Comparison of ENCODE assay signal across 8 mouse cellular contexts in genomic region chr7:122670873-122671641, GRCm38 (mm10). TPM values are rescaled to one million over a fixed set of nuclear protein-coding genes. Genes with fewer than 3 reads are reported as not detected.
DNase-seq lines count a peak whose midpoint lies in the region; ATAC-seq and TF ChIP-seq lines count a peak whose summit lies in the region.

No protein-coding gene starts in this region.

- no peak overlapping the region for H3K4me3 ChIP-seq in embryonic facial prominence, embryonic 15.5 days (replicated peaks)
- peak overlapping the region; percentile 15 for H3K4me3 ChIP-seq in heart, embryonic 11.5 days (ENCODE audit: low read depth, low read length)
- H3K4me3 ChIP-seq in kidney, embryonic 14.5 days (ENCODE audit: low read length): no peak overlapping the region
- H3K4me3 ChIP-seq in limb, embryonic 14.5 days (replicated peaks; ENCODE audit: low read length): no peak overlapping the region
- H3K4me3 ChIP-seq in midbrain, embryonic 16.5 days (ENCODE audit: low read depth, low read length): peak overlapping the region; percentile 46

- no peak overlapping the region for H3K27ac ChIP-seq in embryonic facial prominence, embryonic 15.5 days (replicated peaks)
- H3K27ac ChIP-seq in heart, embryonic 11.5 days (ENCODE audit: low read depth, low read length): no peak overlapping the region
- H3K27ac ChIP-seq in kidney, embryonic 14.5 days (ENCODE audit: low read depth, low read length): no peak overlapping the region
- H3K27ac ChIP-seq in limb, embryonic 14.5 days (replicated peaks; ENCODE audit: low read depth, low read length): no peak overlapping the region
- peak overlapping the region; percentile 68 for H3K27ac ChIP-seq in midbrain, embryonic 16.5 days (ENCODE audit: low read length)

- ATAC-seq in cerebellum, adult (ENCODE audit: insufficient number of reproducible peaks, low FRiP score, low TSS enrichment): no peak
- peak; percentile 76 for ATAC-seq in embryonic facial prominence, embryonic 15.5 days (ENCODE audit: insufficient number of reproducible peaks, low FRiP score, low TSS enrichment, low read depth)
- ATAC-seq in heart, embryonic 11.5 days (replicated peaks; ENCODE audit: insufficient number of reproducible peaks, low FRiP score, low TSS enrichment): peak; percentile 89
- ATAC-seq in kidney, embryonic 14.5 days (ENCODE audit: low FRiP score, low TSS enrichment): peak; percentile 97
- ATAC-seq in limb, embryonic 14.5 days (ENCODE audit: low FRiP score, low read depth): peak; percentile 92
- peak; percentile 85 for ATAC-seq in midbrain, embryonic 16.5 days

- H3K4me2 ChIP-seq in embryonic facial prominence, embryonic 15.5 days (replicated peaks): peak overlapping the region; percentile 31; the same call in 1 of the 2 replicates
- peak overlapping the region; percentile 58 for H3K4me2 ChIP-seq in heart, embryonic 11.5 days
- H3K4me2 ChIP-seq in kidney, embryonic 14.5 days (replicated peaks; ENCODE audit: low read depth, low read length): peak overlapping the region; percentile 8; the same call in 1 of the 2 replicates
- H3K4me2 ChIP-seq in limb, embryonic 14.5 days (replicated peaks; ENCODE audit: low read depth, low read length, severe bottlenecking): no peak overlapping the region
- peak overlapping the region; percentile 63 for H3K4me2 ChIP-seq in midbrain, embryonic 16.5 days (ENCODE audit: low read length)

- TF ChIP-seq POLR2A in limb, embryonic 14.5 days (IDR thresholded peaks at IDR 0.05; ENCODE audit: borderline replicate concordance, extremely low read depth, insufficient read depth, insufficient read length): no peak

- no peaks in the 10 kb centered on the region for H3K36me3 ChIP-seq in embryonic facial prominence, embryonic 15.5 days
- no peaks in the 10 kb centered on the region for H3K36me3 ChIP-seq in heart, embryonic 11.5 days (ENCODE audit: control insufficient read depth, insufficient read depth, low read length)
- H3K36me3 ChIP-seq in kidney, embryonic 14.5 days (ENCODE audit: control insufficient read depth, insufficient read depth, low read length): no peaks in the 10 kb centered on the region
- no peaks in the 10 kb centered on the region for H3K36me3 ChIP-seq in limb, embryonic 14.5 days (ENCODE audit: control insufficient read depth, insufficient read depth, low read length)
- H3K36me3 ChIP-seq in midbrain, embryonic 16.5 days (ENCODE audit: control insufficient read depth, insufficient read depth, low read length): no peaks in the 10 kb centered on the region

- H3K27me3 ChIP-seq in embryonic facial prominence, embryonic 15.5 days: peaks cover 18% of the 10 kb centered on the region
- peaks cover 12% of the 10 kb centered on the region; the same call in 1 of the 2 replicates for H3K27me3 ChIP-seq in heart, embryonic 11.5 days (ENCODE audit: control insufficient read depth, insufficient read depth, low read length)
- peaks cover 6% of the 10 kb centered on the region; the same call in 1 of the 2 replicates for H3K27me3 ChIP-seq in kidney, embryonic 14.5 days (ENCODE audit: control insufficient read depth, insufficient read depth, low read length)
- H3K27me3 ChIP-seq in limb, embryonic 14.5 days (ENCODE audit: control insufficient read depth, insufficient read depth, low read length): peaks cover 10% of the 10 kb centered on the region; the same call in 1 of the 2 replicates
- H3K27me3 ChIP-seq in midbrain, embryonic 16.5 days (ENCODE audit: control insufficient read depth, insufficient read depth, low read depth, low read length): no peaks in the 10 kb centered on the region

- peak; percentile 17 for DNase-seq in cerebellum, adult 11 months
- peak; percentile 98 for DNase-seq in limb, embryonic 14.5 days (ENCODE audit: low spot score)
- peak; percentile 49 to 51 for DNase-seq in spleen, postnatal 36 days (ENCODE audit: low spot score in 2 of 2)

- H3K9me3 ChIP-seq in embryonic facial prominence, embryonic 15.5 days (replicated peaks): no peaks in the 10 kb centered on the region
- H3K9me3 ChIP-seq in heart, embryonic 11.5 days (replicated peaks; ENCODE audit: control insufficient read depth, low read length): no peaks in the 10 kb centered on the region
- H3K9me3 ChIP-seq in kidney, embryonic 14.5 days (ENCODE audit: control insufficient read depth, low read length): no peaks in the 10 kb centered on the region
- no peaks in the 10 kb centered on the region for H3K9me3 ChIP-seq in limb, embryonic 14.5 days (ENCODE audit: control insufficient read depth, low read length)
- no peaks in the 10 kb centered on the region for H3K9me3 ChIP-seq in midbrain, embryonic 16.5 days (replicated peaks; ENCODE audit: control insufficient read depth, low read length, poor library complexity, severe bottlenecking)

- 9% methylated on average over 45 of the region's 45 CpGs for WGBS in embryonic facial prominence, embryonic 15.5 days
- WGBS in heart, embryonic 11.5 days (ENCODE audit: insufficient replicate concordance): 9% methylated on average over 45 of the region's 45 CpGs
- WGBS in kidney, embryonic 14.5 days: 10% methylated on average over 45 of the region's 45 CpGs
- WGBS in limb, embryonic 14.5 days: 14% methylated on average over 35 of the region's 45 CpGs
- WGBS in midbrain, embryonic 16.5 days: 5% methylated on average over 44 of the region's 45 CpGs

- peaks cover 4% of the 10 kb centered on the region for H3K4me1 ChIP-seq in embryonic facial prominence, embryonic 15.5 days
- no peaks in the 10 kb centered on the region for H3K4me1 ChIP-seq in heart, embryonic 11.5 days (ENCODE audit: control insufficient read depth, insufficient read depth, low read length)
- no peaks in the 10 kb centered on the region for H3K4me1 ChIP-seq in kidney, embryonic 14.5 days (ENCODE audit: control insufficient read depth, insufficient read depth, low read length)
- H3K4me1 ChIP-seq in limb, embryonic 14.5 days (ENCODE audit: control insufficient read depth, insufficient read depth, low read length): no peaks in the 10 kb centered on the region
- peaks cover 7% of the 10 kb centered on the region; the same call in 1 of the 2 replicates for H3K4me1 ChIP-seq in midbrain, embryonic 16.5 days (ENCODE audit: control insufficient read depth, insufficient read depth, low read length)

- no peak overlapping the region for H3K9ac ChIP-seq in embryonic facial prominence, embryonic 15.5 days
- H3K9ac ChIP-seq in heart, embryonic 11.5 days (ENCODE audit: low read depth, low read length): no peak overlapping the region
- no peak overlapping the region for H3K9ac ChIP-seq in kidney, embryonic 14.5 days (ENCODE audit: low read depth, low read length)
- no peak overlapping the region for H3K9ac ChIP-seq in limb, embryonic 14.5 days (ENCODE audit: low read depth, low read length, severe bottlenecking)
- H3K9ac ChIP-seq in midbrain, embryonic 16.5 days (ENCODE audit: low read depth, low read length): peak overlapping the region; percentile 65

RNA-seq across cellular contexts. Expression of gene Cacng3, which starts 0.8 kb away (rescaled TPM):
- polyA plus RNA-seq in embryonic facial prominence, embryonic 15.5 days (2015; fragmentation: Nextera tagmentation; extraction: Ambion mirVana): 0.17 and 0.18 TPM in 2 replicates
- polyA plus RNA-seq in heart, embryonic 11.5 days (2014; fragmentation: Nextera tagmentation; extraction: Ambion mirVana): 0.64 and 1.0 TPM in 2 replicates
- not detected in 2 replicates for polyA plus RNA-seq in kidney, embryonic 14.5 days (2014; fragmentation: Nextera tagmentation; extraction: Ambion mirVana)
- polyA plus RNA-seq in limb, embryonic 14.5 days (2012; rRNA removed): 0.06 TPM in 1 of 2 replicates, not detected in the other
- polyA plus RNA-seq in limb, embryonic 14.5 days (2014; fragmentation: Nextera tagmentation; extraction: Ambion mirVana): not detected in 2 replicates
- 28.8 and 30.7 TPM in 2 replicates for polyA plus RNA-seq in midbrain, embryonic 16.5 days (2015; fragmentation: Nextera tagmentation; extraction: Ambion mirVana)

Comparison
In these comparisons a context has a peak if more than half of its experiments do, and no peak if none do; other contexts are left out.
1. DNase-seq: peak in every context shown above with its lines; median percentile 98 in limb, embryonic 14.5 days; 50 in spleen, postnatal 36 days; 17 in cerebellum, adult 11 months.
2. H3K4me3 ChIP-seq: peak in heart, embryonic 11.5 days (single experiment) and midbrain, embryonic 16.5 days (single experiment); none in embryonic facial prominence, embryonic 15.5 days (single experiment), kidney, embryonic 14.5 days (single experiment) and limb, embryonic 14.5 days (single experiment).
3. RNA of gene Cacng3, which starts 0.8 kb away (polyA plus RNA-seq): 28.8 to 30.7 TPM in midbrain, embryonic 16.5 days; 0.64 to 1.0 TPM in heart, embryonic 11.5 days, 0.17 to 0.18 TPM in embryonic facial prominence, embryonic 15.5 days, 0.06 TPM in limb, embryonic 14.5 days and not detected in kidney, embryonic 14.5 days; every median in the first group is over 10 times any median in the second.